Mouse (Mus musculus) cerebellum, adult 9-11 months (tissue): Measurements from ENCODE around the gene Capn8.

Experiments
- DNase-seq: peaks from one replicate; pipeline ENCODE4 v3.0.0; 2022

Capn8 gene

GRCm38 (mm10) chr1:182553649-182554375 lies 11.0 kb upstream of the Capn8 start:
- peak; percentile 24 for DNase-seq

- DNase-seq, result no peak
Measured at GRCm38 (mm10) chr1:182558271-182558670, 6.5 kb upstream of the Capn8 start.

- no peak for DNase-seq
Measured at GRCm38 (mm10) chr1:182559530-182559929, 5.3 kb upstream of the Capn8 start.

- peak; percentile 9 for DNase-seq
Measured at GRCm38 (mm10) chr1:182560390-182561098, 4.3 kb upstream of the Capn8 start.

- DNase-seq, result no peak
Measured at GRCm38 (mm10) chr1:182561945-182562514, 2.8 kb upstream of the Capn8 start.

- no peak for DNase-seq
Measured at GRCm38 (mm10) chr1:182562576-182563370, 2.0 kb upstream of the Capn8 start.

- no peak for DNase-seq
Measured at GRCm38 (mm10) chr1:182565351-182565835, 586 bp downstream of the Capn8 start.

GRCm38 (mm10) chr1:182571148-182571547 lies 6.3 kb downstream of the Capn8 start:
- DNase-seq, result no peak

GRCm38 (mm10) chr1:182571973-182572372 lies 7.2 kb downstream of the Capn8 start:
- DNase-seq, result no peak

- no peak for DNase-seq
Measured at GRCm38 (mm10) chr1:182573856-182574665, 9.3 kb downstream of the Capn8 start.

GRCm38 (mm10) chr1:182574666-182575049 lies 9.9 kb downstream of the Capn8 start:
- DNase-seq, result no peak

GRCm38 (mm10) chr1:182584169-182584568 lies 19.4 kb downstream of the Capn8 start:
- DNase-seq, result no peak

GRCm38 (mm10) chr1:182585162-182585840 lies 20.5 kb downstream of the Capn8 start:
- no peak for DNase-seq

- no peak for DNase-seq
Measured at GRCm38 (mm10) chr1:182587706-182588105, 22.9 kb downstream of the Capn8 start.

- DNase-seq, result no peak
Measured at GRCm38 (mm10) chr1:182591491-182591890, 26.7 kb downstream of the Capn8 start.

GRCm38 (mm10) chr1:182592436-182592835 lies 27.6 kb downstream of the Capn8 start:
- DNase-seq, result no peak

- no peak for DNase-seq
Measured at GRCm38 (mm10) chr1:182605330-182606150, 40.7 kb downstream of the Capn8 start.

GRCm38 (mm10) chr1:182609701-182610335 lies 45.0 kb downstream of the Capn8 start:
- peak; percentile 41 for DNase-seq

GRCm38 (mm10) chr1:182615465-182615864 lies 50.7 kb downstream of the Capn8 start:
- no peak for DNase-seq
